In genomic region chr16:95744771-95745170, GRCm38 (mm10) we compare ENCODE assay signal across 26 mouse cellular contexts. TPM values are rescaled to one million over a fixed set of nuclear protein-coding genes. Genes with fewer than 3 reads are reported as not detected.
DNase-seq lines count a peak whose midpoint lies in the region; ATAC-seq and TF ChIP-seq lines count a peak whose summit lies in the region.
"Had no signal": no experiment of that assay in that cellular context is flagged by ENCODE, and none has a peak within 500 bp of the region (broad histone marks: within the 10 kb centered on the region; RNA-seq: fewer than 3 reads in every experiment).

No protein-coding gene starts in this region.

- H3K36me3 ChIP-seq in lung, embryonic 14.5 days (ENCODE audit: insufficient read depth): no peaks in the 10 kb centered on the region
- no peaks in the 10 kb centered on the region for H3K36me3 ChIP-seq in embryonic facial prominence, embryonic 14.5 days (ENCODE audit: control insufficient read depth, insufficient read depth, low read length)
- H3K36me3 ChIP-seq in stomach, embryonic 16.5 days (ENCODE audit: control insufficient read depth, insufficient read depth, low read length): no peaks in the 10 kb centered on the region
- H3K36me3 ChIP-seq: forebrain, embryonic 15.5 days; heart, embryonic 10.5 days; heart, embryonic 13.5 days had no signal

- no peak overlapping the region for H3K4me3 ChIP-seq in gastrocnemius, adult 2 months
- no peak overlapping the region for H3K4me3 ChIP-seq in lung, embryonic 14.5 days (ENCODE audit: low read depth, low read length)
- no peak overlapping the region for H3K4me3 ChIP-seq in embryonic facial prominence, embryonic 14.5 days (ENCODE audit: low read depth, low read length)
- no peak overlapping the region for H3K4me3 ChIP-seq in stomach, embryonic 16.5 days (replicated peaks; ENCODE audit: low read length)
- H3K4me3 ChIP-seq: forebrain, embryonic 15.5 days; heart, adult 2 months; heart, embryonic 10.5 days; heart, embryonic 13.5 days had no signal

- peak overlapping the region; percentile 40 for H3K27ac ChIP-seq in gastrocnemius, adult 2 months
- H3K27ac ChIP-seq in lung, embryonic 14.5 days (ENCODE audit: low read depth): no peak overlapping the region
- H3K27ac ChIP-seq in embryonic facial prominence, embryonic 14.5 days (replicated peaks; ENCODE audit: low read depth, low read length): peak overlapping the region; percentile 29; the same call in 1 of the 2 replicates
- H3K27ac ChIP-seq in stomach, embryonic 16.5 days (ENCODE audit: low read length): peak overlapping the region; percentile 25; the same call in 1 of the 2 replicates
- H3K27ac ChIP-seq: forebrain, embryonic 15.5 days; heart, embryonic 10.5 days; heart, embryonic 13.5 days; hindbrain, embryonic 14.5 days; hindbrain, postnatal 0 days had no signal

- no peaks in the 10 kb centered on the region for H3K9me3 ChIP-seq in lung, embryonic 14.5 days (ENCODE audit: low read depth, low read length)
- no peaks in the 10 kb centered on the region for H3K9me3 ChIP-seq in embryonic facial prominence, embryonic 14.5 days (ENCODE audit: control insufficient read depth, low read length)
- H3K9me3 ChIP-seq in stomach, embryonic 16.5 days (replicated peaks; ENCODE audit: control insufficient read depth, low read length): no peaks in the 10 kb centered on the region
- H3K9me3 ChIP-seq: forebrain, embryonic 15.5 days; heart, embryonic 10.5 days; heart, embryonic 13.5 days had no signal

- no peak overlapping the region for H3K9ac ChIP-seq in lung, embryonic 14.5 days
- H3K9ac ChIP-seq in embryonic facial prominence, embryonic 14.5 days (ENCODE audit: low read depth, low read length): no peak overlapping the region
- no peak overlapping the region for H3K9ac ChIP-seq in stomach, embryonic 16.5 days (ENCODE audit: low read length)
- H3K9ac ChIP-seq: forebrain, embryonic 15.5 days; heart, embryonic 13.5 days; hindbrain, embryonic 14.5 days had no signal

- no peak overlapping the region for H3K4me2 ChIP-seq in lung, embryonic 14.5 days
- no peak overlapping the region for H3K4me2 ChIP-seq in embryonic facial prominence, embryonic 14.5 days (ENCODE audit: low read depth, low read length)
- no peak overlapping the region for H3K4me2 ChIP-seq in stomach, embryonic 16.5 days (ENCODE audit: low read depth, low read length)
- H3K4me2 ChIP-seq: forebrain, embryonic 15.5 days; heart, embryonic 13.5 days; hindbrain, embryonic 14.5 days had no signal

- peaks cover 21% of the 10 kb centered on the region for H3K4me1 ChIP-seq in lung, embryonic 14.5 days (ENCODE audit: insufficient read depth)
- peaks cover 41% of the 10 kb centered on the region for H3K4me1 ChIP-seq in embryonic facial prominence, embryonic 14.5 days (ENCODE audit: control insufficient read depth, insufficient read depth, low read length)
- peaks cover 23% of the 10 kb centered on the region for H3K4me1 ChIP-seq in stomach, embryonic 16.5 days (ENCODE audit: control insufficient read depth, insufficient read depth, low read length)

- no peaks in the 10 kb centered on the region for H3K27me3 ChIP-seq in lung, embryonic 14.5 days (ENCODE audit: insufficient read depth, low read length)
- H3K27me3 ChIP-seq in embryonic facial prominence, embryonic 14.5 days (replicated peaks; ENCODE audit: control insufficient read depth, insufficient read depth, low read length): no peaks in the 10 kb centered on the region
- no peaks in the 10 kb centered on the region for H3K27me3 ChIP-seq in stomach, embryonic 16.5 days (ENCODE audit: control insufficient read depth, insufficient read depth, low read length)
- H3K27me3 ChIP-seq: forebrain, embryonic 15.5 days; heart, embryonic 13.5 days had no signal

- WGBS in lung, embryonic 14.5 days: 58% methylated on average over 8 of the region's 8 CpGs
- WGBS in embryonic facial prominence, embryonic 14.5 days: 53% methylated on average over 8 of the region's 8 CpGs
- WGBS in stomach, embryonic 16.5 days: 50% methylated on average over 8 of the region's 8 CpGs

- no peak for TF ChIP-seq CTCF in gastrocnemius, adult 2 months (IDR thresholded peaks at IDR 0.05)
- TF ChIP-seq CTCF in lung, embryonic 14.5 days (IDR thresholded peaks at IDR 0.05; ENCODE audit: low read depth): no peak

- ATAC-seq in lung, embryonic 14.5 days (ENCODE audit: insufficient read depth): no peak
- peak; percentile 34 for ATAC-seq in embryonic facial prominence, embryonic 14.5 days (ENCODE audit: low read depth)
- ATAC-seq in stomach, embryonic 16.5 days (ENCODE audit: insufficient read depth, low FRiP score): no peak
- ATAC-seq in erythroblast, adult 5-6 weeks (replicated peaks; ENCODE audit: low FRiP score, poor library complexity, severe bottlenecking): no peak
- ATAC-seq: CD4-positive, CD25-positive, alpha-beta regulatory T cell, adult 4 months; forebrain, embryonic 15.5 days; hindbrain, postnatal 0 days; inflammation-experienced regulatory T-cells, adult 6 months had no signal

- DNase-seq in gastrocnemius, adult 2 months: no peak
- DNase-seq in gastrocnemius, postnatal 25 days: no peak
- peak; percentile 24 for DNase-seq in lung, embryonic 14.5 days
- no peak for DNase-seq in lung, adult 18-20 months
- peak; percentile 80 for DNase-seq in embryonic facial prominence, embryonic 14.5 days (ENCODE audit: low spot score)
- DNase-seq: adrenal gland, adult 2 months; adrenal gland, postnatal 14 days; cerebellum, adult 11-12 months; cerebellum, adult 8-10 months; cerebellum, postnatal 10 days; cerebellum, postnatal 36 days; embryo, embryonic 11 days; gastrocnemius, postnatal 36 days; heart, adult 2 months; heart, postnatal 14 days; heart, postnatal 4 days; kidney, adult 11 months had no signal

- intact Hi-C loops in gastrocnemius, adult 2 months (cut with DNase I): loop anchor here (5.0 kb wide), 1 partner anchor 42 kb away; the partner anchor contains the start of gene Ets2

RNA-seq across cellular contexts. Expression of gene Ets2, which starts 42.9 kb away (rescaled TPM):
- total RNA-seq in gastrocnemius, adult 2 months (2021): 10 to 100 TPM; 22.7 to 41.9 TPM
- 10 to 100 TPM; 25.4 to 29.2 TPM for total RNA-seq in gastrocnemius, postnatal 25 days (2021)
- polyA plus RNA-seq in lung, embryonic 14.5 days (2014; fragmentation: Nextera tagmentation; extraction: Ambion mirVana): 72.6 and 74.7 TPM in 2 replicates
- 55.7 and 56.8 TPM in 2 replicates for polyA plus RNA-seq in embryonic facial prominence, embryonic 14.5 days (2014; fragmentation: Nextera tagmentation; extraction: Ambion mirVana)
- polyA plus RNA-seq in stomach, embryonic 16.5 days (2015; fragmentation: Nextera tagmentation; extraction: Ambion mirVana): 59.8 and 64.8 TPM in 2 replicates
- total RNA-seq in erythroblast, adult 5-6 weeks (2015; ENCODE audit: low replicate concordance): 2.1 and 4.6 TPM in 2 replicates
- total RNA-seq in erythroblast, adult 5-6 weeks (2017; ENCODE audit: low replicate concordance): 2.6 and 5.9 TPM in 2 replicates

Comparison
In these comparisons a context has a peak if more than half of its experiments do, and no peak if none do; other contexts are left out.
1. DNase-seq: peak in lung, embryonic 14.5 days (single experiment) and embryonic facial prominence, embryonic 14.5 days (single experiment); none in gastrocnemius, adult 2 months (single experiment), gastrocnemius, postnatal 25 days (single experiment) and lung, adult 18-20 months (0 of 2).